Mouse (Mus musculus) cerebellum, adult 9-10 months (tissue): Measurements from ENCODE around the gene Thbs1.

Experiments
- DNase-seq: peaks from one replicate; pipeline ENCODE4 v3.0.0; 2022

Gene Thbs1

DNA sequence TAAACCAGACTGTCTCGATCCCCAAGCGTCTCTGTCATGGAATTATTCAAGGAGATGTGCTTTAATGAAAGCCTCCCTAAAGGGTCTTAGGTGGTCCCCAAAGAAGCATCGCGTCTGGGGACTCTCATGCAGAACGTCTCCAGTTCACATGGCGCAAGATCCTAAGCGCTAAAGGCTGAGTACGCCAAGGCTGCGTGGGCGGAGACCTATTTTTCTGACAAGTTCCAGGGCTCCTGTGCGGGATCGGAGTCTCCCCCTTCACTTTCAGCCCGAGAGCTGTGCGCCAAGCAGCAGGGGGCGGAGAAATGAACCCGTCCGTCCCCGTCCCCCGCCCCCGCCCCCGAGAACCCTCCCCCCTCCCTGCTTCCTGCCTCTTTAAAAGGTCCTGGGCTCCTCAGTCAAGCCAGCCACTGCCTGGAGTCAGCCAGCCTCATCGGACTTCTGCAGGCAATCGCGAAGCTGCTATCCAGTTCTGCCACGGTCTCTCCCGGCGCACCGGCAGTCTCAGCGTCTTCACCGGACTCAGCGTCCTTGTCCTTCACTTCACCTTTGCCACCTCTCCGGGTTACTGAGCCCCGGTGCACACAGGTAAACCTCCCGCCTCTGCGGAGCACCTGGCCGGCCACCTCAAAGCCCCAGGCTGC lies at the start of gene Thbs1:
Thbs1 (plus strand) TSS at position 389 of the 644 bp plus-strand sequence.
- DNase-seq, result no peak

- DNase-seq, result no peak
Measured at GRCm38 (mm10) chr2:118064121-118064764, 47.4 kb upstream of the Thbs1 start.

- DNase-seq, result no peak
Measured at GRCm38 (mm10) chr2:118066065-118066770, 45.5 kb upstream of the Thbs1 start.

GRCm38 (mm10) chr2:118069975-118070374 lies 41.7 kb upstream of the Thbs1 start:
- DNase-seq, result no peak

DNA sequence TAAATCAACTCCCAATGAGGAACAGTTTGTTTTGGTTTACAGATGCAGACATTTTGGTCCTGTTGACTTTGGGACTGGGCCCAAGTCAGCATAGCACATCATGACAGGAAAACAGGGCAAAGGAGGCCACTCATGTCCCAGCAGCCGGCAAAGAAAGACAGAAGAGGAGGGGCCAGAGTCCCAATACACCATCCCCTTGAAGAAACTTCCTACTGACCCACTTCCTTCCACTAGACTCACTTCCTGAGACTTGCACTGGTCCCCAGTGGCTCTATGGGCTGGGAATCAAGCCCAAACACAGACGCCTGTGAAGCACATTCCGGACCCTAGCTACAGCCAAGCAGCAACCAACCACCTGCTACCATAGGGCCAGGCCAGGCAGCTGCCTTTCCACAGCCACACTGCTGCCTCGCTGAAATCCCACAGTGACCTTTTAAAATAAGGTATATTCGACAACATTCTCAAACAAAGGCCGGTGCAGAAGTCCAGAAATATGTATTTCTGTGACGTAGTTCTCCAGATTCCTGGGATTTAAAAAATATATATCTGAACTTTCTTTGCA lies 38.8 kb upstream of the Thbs1 start:
- no peak for DNase-seq

GRCm38 (mm10) chr2:118074030-118074429 lies 37.6 kb upstream of the Thbs1 start:
- DNase-seq, result no peak

DNA sequence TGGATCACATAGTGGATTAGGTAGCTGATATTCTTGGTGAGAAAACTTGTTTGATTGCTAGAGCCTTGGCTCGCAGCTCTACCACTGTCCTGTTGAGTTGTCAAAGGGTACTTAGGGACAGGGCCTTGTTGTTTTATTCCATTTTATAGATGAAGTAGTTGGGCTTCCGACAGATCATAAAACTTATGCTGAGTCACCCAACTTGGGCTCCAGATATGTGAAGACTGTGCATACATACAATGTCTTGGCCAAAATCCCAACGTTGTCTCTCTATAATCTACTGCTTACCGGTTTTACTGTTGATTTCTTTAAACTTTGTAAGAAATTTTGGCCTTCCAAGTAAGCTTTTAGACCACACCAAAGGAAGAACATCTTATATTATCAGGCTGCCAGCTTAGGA lies 36.5 kb upstream of the Thbs1 start:
- no peak for DNase-seq

DNA sequence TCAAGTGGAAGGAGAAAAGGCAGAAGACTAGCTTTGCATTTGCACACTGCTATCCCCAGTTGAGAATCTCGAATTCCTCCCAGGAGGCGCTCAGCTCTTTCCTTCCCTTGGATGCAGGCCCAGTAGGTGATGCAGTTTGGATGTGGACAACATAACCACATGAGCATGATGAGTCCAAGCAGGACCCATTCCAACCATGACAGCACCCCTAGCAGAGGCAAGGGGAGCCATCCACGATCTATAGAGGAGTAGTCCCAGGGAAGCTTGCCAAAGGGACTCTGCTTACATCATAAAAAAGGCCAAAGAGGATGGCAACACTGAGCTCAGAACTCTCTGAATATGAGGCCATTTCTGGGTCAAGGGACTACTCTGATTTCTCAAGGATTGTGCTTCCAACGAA lies 32.5 kb upstream of the Thbs1 start:
- no peak for DNase-seq

GRCm38 (mm10) chr2:118081581-118081980 lies 30.1 kb upstream of the Thbs1 start:
- DNase-seq, result no peak

GRCm38 (mm10) chr2:118083652-118084051 lies 28.0 kb upstream of the Thbs1 start:
- DNase-seq, result no peak

- no peak for DNase-seq
Measured at GRCm38 (mm10) chr2:118084693-118085092, 27.0 kb upstream of the Thbs1 start.

- DNase-seq, result no peak
Measured at GRCm38 (mm10) chr2:118085647-118086046, 26.0 kb upstream of the Thbs1 start.

DNA sequence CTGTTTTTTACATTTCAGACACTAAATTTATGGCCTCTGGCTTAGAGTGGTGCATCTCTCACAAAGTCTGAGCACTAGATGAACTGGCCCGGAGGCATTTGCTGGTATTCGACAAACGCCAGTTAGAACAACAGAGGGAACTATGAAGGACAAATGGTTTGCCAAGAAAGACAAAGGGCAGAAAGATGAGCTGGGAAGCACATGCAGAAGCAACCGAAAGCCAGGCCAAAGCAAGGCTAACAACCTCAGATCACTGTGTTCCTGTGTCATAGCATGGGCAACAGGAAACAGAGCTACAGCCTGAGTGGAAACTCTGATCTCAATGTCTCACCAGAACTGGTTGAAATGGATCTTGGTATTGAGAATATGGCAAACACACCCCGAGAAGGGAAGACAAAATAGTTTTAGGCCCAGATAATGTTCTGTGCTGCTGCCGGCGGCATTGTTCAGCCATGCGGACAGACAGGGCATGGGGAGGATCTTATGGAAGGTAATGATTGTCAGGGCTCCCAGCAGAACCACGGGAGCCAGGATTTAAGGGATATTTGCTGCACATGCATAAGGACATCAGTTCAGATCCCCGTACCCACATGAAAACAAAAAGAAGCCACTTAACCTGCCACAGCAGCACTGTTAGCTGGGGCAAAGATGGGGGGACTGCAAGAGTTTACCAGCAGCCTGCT lies 24.5 kb upstream of the Thbs1 start:
- no peak for DNase-seq

- DNase-seq, result no peak
Measured at GRCm38 (mm10) chr2:118091226-118091625, 20.4 kb upstream of the Thbs1 start.

DNA sequence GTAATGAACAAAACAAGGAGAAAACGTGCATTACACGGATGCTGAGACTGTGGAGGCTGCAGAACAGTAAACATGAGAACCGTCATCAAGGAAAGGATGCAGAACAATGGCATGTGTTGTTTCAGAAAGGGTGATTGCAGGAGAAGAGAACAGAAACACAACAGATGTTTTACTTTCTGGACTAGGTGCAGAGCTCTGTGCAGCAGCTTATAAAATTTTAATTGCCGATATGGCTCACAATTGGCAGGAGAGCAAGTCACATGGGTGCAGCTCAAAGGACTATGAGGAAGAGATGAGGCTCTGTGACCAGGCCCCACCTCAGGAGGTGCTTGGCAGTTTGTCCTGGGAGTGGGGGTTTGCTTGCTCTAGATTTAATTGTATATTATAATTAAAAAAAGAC lies 12.6 kb upstream of the Thbs1 start:
- no peak for DNase-seq

DNA sequence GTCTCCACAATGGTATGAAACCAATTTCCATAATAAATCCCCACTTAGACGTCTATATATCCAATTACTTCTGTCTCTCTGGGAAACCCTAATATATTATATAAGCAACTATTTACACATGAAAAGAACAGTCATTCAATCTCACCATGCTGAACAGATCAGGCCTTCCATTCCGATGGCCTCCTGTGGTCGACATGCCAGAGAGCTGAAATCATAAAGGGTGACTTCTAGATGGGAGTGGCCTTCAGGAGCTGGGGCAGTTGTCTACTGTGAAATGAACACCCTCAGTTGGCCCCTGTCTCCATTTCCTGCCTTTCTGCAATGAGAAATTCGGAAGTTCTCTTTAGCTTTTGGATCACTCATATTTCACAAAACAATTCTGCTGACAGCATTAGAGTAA lies 9.5 kb upstream of the Thbs1 start:
- DNase-seq, result no peak

DNA sequence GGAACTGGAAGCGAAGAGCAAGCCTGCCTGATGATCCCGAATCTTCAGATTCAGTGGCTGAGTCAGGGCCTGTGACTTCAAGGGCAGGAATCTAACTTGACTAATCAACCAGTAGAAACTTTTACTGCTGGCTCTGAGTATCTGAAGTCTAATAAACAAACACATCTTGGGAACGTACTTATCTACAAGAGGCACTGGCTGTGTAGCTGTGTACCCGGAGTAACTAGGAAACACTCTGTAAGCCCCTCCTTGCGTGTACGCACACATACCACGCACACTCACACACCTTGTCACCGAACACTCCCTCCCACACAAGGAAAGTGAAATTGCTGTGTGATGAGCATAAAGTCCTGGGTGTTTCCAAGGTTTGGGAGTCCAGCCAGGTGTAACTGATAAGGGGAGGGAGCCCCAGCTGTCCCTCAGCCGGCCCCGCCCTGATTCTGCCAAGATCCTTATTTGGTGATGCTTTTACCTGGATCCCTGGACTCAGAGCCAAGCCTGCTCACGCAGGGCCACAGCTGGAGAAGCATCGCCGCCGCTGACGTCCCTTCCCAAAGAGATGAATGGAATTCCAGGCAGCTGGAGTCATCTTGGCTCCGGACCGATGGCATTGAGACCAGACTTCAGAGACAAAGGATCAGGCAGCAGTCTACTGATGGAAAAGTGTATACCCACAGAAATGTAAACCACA lies 1.3 kb upstream of the Thbs1 start:
- no peak for DNase-seq

GRCm38 (mm10) chr2:118111116-118111487 lies 574 bp upstream of the Thbs1 start:
- peak; percentile 62 for DNase-seq

DNA sequence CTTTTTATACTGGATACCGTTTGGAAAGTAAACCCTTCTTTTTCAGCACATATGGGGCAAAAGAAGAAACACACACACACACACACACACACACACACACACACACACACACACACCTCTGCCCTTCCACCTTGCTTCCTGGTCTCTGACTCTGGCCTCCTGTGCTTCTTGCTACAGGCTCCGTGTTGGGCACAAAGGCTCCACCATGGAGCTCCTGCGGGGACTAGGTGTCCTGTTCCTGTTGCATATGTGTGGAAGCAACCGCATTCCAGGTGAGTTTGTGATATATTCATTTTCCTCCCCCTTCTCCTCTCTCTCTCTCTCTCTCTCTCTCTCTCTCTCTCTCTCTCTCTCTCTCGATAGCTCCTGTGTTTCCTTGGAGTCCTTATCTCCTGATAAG lies 762 bp downstream of the Thbs1 start:
- DNase-seq, result no peak

DNA sequence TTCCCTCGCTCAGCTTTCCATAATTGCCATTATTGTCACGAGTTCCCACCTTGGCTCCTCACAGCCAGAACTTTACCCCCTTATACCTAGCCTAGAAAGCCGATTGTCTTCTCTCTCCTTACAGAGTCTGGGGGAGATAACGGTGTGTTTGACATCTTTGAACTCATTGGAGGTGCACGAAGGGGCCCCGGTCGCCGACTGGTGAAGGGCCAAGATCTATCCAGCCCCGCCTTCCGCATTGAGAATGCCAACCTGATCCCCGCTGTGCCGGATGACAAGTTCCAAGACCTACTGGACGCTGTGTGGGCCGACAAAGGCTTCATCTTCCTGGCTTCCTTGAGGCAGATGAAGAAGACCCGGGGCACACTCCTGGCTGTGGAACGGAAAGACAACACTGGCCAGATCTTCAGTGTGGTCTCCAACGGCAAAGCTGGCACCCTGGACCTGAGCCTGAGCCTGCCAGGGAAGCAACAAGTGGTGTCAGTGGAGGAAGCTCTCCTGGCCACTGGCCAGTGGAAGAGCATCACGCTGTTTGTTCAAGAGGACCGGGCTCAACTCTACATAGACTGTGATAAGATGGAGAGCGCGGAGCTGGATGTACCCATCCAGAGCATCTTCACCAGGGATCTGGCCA lies 1.3 kb downstream of the Thbs1 start:
- DNase-seq, result no peak

DNA sequence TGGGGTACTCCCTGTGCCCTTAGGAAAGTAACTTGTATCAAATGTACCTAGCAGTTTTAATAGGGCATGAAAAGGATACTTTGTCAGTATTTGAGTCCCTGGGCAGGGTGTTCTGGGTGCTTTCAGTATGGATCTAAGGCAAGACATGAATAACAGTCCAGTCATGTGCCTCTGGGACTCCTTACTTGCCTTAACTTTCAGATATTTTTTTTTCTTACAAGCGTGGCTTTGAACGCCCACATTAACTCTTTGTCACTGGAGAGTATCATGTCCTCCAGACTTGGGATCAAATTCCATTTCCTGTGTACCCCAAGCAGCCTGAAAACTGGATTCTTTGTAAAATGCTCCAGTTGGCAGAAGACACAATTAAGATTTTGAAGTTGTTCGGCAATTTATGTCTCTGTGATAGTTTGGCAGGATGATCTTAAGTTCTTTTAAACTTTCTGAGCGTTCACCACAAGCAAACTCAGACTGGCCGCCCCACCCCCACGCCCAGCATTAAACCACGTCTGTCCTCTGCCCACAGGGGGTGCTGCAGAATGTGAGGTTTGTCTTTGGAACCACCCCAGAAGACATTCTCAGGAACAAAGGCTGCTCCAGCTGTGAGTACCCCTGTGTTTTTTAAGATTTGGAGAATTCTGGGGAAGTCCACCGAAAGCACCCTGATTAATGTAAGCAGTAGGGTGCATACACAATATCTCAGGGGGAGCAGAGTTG lies 2.3 kb downstream of the Thbs1 start:
- DNase-seq, result no peak

- DNase-seq, result no peak
Measured at GRCm38 (mm10) chr2:118114671-118115070, 3.0 kb downstream of the Thbs1 start.
